Mouse (Mus musculus) thymus, adult 2 months (tissue): ENCODE measurements at regions not wholly inside any gene's neighbourhood (a gene's known extent, or its start where the extent isn't known, plus 50 kb on each side); places are given as distances from the start of the nearest gene placed in this dataset.

Source experiments
- DNase-seq: peaks from one replicate; pipeline ENCODE4 v3.0.0; 2021
- H3K27ac ChIP-seq: fragments of 200-500 bp; 2 replicates; pipeline ENCODE4 v1.5.1; 2012; ENCODE audit warnings: low read length, control low read depth; ENCODE audit not compliant: control insufficient read depth, insufficient read depth
- H3K27me3 ChIP-seq: fragments of 200-500 bp; 2 replicates; pipeline ENCODE4 v1.6.1; 2012; ENCODE audit warnings: mild to moderate bottlenecking, low read length, moderate library complexity, mixed read lengths; ENCODE audit not compliant: control insufficient read depth, insufficient read depth
- H3K36me3 ChIP-seq: fragments of 200-500 bp; 2 replicates; pipeline ENCODE4 v1.6.1; 2012; ENCODE audit warnings: mild to moderate bottlenecking, low read length, moderate library complexity; ENCODE audit not compliant: control insufficient read depth, insufficient read depth
- H3K4me1 ChIP-seq: fragments of 200-500 bp; replicated peaks from 2 replicates; pipeline ENCODE4 v1.6.1; 2012; ENCODE audit warnings: low read length; ENCODE audit not compliant: control insufficient read depth, insufficient read depth
- H3K4me3 ChIP-seq: fragments of 200-500 bp; 2 replicates; pipeline ENCODE4 v1.5.1; 2012; ENCODE audit warnings: mild to moderate bottlenecking, low read length, control low read depth, moderate library complexity; ENCODE audit not compliant: control insufficient read depth, insufficient read depth
- CTCF ChIP-seq: fragments of 200-500 bp; IDR thresholded peaks from 2 replicates; pipeline ENCODE4 v1.5.1; 2012; ENCODE audit warnings: mild to moderate bottlenecking, control low read depth, low read length, moderate library complexity, borderline replicate concordance; ENCODE audit not compliant: control insufficient read depth, poor library complexity, insufficient read depth; ENCODE audit errors: extremely low read depth
- POLR2A ChIP-seq: fragments of 200-500 bp; IDR thresholded peaks from 2 replicates; pipeline ENCODE4 v1.6.1; 2012; ENCODE audit warnings: mild to moderate bottlenecking, low read length, control low read depth, moderate library complexity; ENCODE audit not compliant: control insufficient read depth, poor library complexity, insufficient read depth; ENCODE audit errors: extremely low read depth
- WGBS: fragments of 180-500 bp; shearing (Covaris S2); methylation state at CpG from one replicate; pipeline ENCODE4 v1.1.7; 2018; 5-methylcytosine and 5-hydroxymethylcytosine counted together

DNA sequence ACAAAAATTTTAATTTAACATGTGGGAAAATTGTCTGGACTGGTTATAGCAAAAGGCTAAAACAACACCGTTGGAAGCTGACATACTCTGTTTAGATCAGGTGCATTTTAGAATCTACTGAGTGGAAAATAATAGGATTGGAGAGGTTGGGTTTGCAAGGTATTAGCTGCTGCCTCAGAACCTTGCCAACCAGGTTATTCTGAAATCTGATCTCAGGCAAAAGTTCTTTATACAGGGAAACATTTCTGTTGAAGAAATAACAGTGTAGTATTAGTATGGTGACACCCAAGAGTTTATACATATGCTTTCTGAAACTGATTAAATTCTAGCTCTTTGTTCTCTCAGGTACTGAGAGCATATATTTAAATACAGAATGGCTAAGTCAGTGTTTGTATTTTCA, 113.0 kb upstream of the Gm12728 start:
- no peak overlapping the region for H3K4me3 ChIP-seq
- no peak for TF ChIP-seq POLR2A
- no peak for DNase-seq
- no peak overlapping the region for H3K27ac ChIP-seq
- WGBS, result 83% methylated on average over 1 of the region's 1 CpGs
- H3K36me3 ChIP-seq, result no peaks in the 10 kb centered on the region
- no peaks in the 10 kb centered on the region for H3K27me3 ChIP-seq
- no peaks in the 10 kb centered on the region for H3K4me1 ChIP-seq

DNA sequence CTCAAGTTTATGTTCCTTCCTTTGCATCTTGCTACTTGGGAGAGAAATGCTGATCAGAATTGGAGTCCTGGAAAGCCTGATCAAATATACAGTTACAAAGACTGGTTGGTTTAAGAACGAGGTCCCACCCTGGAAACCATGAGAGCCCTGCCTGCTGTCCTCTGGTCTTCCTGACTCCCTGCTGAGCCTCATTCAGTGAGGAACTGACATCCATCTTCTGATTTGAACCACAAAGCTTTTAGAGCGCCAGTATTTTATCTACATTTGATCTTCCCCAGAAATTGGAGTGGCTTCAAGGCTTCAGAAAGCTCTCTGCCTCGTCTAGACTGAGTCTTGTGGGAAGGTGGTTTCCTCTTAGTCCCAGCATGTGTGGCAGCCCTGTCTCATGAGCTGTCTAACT, 99.0 kb upstream of the Gm12728 start:
- H3K27ac ChIP-seq, result no peak overlapping the region
- no peaks in the 10 kb centered on the region for H3K36me3 ChIP-seq
- no peak overlapping the region for H3K4me3 ChIP-seq
- no peaks in the 10 kb centered on the region for H3K27me3 ChIP-seq
- DNase-seq, result no peak
- no peak for TF ChIP-seq CTCF
- TF ChIP-seq POLR2A, result no peak
- no peaks in the 10 kb centered on the region for H3K4me1 ChIP-seq
- WGBS, result 3% methylated on average over 3 of the region's 3 CpGs

DNA sequence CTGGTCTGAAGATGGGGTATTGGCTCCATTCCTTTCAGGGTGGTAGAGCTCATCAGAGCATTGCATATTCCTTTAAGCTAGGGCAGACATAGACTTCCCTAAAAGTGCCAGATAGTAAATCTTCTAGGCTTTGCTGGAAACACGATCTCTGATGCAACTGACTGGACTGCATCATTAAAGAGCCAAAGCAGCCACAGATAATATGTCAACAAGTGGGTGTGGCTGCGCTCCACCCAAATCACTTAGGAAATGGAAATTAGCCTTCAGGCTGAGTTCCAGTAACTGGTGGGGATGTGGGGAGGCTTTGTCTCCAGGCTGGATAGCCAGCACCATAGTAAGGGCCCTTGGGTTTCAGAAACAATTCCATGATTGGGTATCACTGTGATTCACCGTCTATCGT, 97.3 kb upstream of the Gm12728 start:
- no peak for TF ChIP-seq POLR2A
- no peak for TF ChIP-seq CTCF
- Histone ChIP-seq H3K4me3 (no peak overlapping the region), H3K36me3 (no peaks in the 10 kb centered on the region), H3K27ac (no peak overlapping the region), H3K27me3 (no peaks in the 10 kb centered on the region), H3K4me1 (no peaks in the 10 kb centered on the region)
- 90% methylated on average over 4 of the region's 4 CpGs for WGBS
- DNase-seq, result no peak

DNA sequence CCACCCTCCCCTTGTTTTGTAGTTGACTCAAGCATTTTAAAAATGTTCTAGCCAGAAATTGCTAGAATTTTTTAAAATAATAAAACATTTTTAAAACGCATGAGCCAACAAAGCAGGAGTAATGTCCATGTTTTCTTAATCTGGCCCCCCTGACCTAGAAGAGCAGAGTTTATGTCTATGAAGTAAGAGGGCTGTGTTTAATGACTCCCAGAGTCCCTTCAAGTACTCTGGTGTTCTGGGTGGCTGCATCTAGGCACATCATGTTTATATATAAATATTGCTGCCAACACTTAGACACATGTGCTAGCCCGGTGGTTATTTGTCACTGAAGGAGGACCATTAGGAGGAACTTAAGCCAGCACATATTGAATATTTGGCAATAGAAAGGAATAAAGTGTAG, 93.8 kb upstream of the Gm12728 start:
- no peak for DNase-seq
- 92% methylated on average over 2 of the region's 2 CpGs for WGBS
- Histone ChIP-seq H3K27ac (no peak overlapping the region), H3K4me3 (no peak overlapping the region), H3K36me3 (no peaks in the 10 kb centered on the region), H3K27me3 (no peaks in the 10 kb centered on the region), H3K4me1 (no peaks in the 10 kb centered on the region)
- TF ChIP-seq CTCF (no peak), POLR2A (no peak)

DNA sequence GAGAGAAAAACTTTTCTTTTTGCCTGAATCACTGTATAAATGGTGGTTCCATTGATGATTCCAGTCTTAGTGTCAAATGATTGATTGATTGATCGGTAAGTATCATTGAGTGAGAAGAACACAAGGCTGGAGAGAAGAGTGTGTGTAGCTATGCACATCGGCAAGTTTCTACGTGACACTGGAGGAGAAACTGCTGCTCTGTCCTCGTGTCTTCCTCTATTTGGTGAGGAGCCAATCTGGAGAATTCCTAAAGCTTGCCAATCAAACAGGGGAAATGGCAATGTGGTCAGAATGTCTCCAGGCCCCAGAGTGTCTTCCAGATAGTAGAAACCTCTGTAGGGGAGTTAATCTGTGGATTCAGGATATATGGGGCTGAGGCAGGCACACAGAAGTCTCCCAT, 92.5 kb upstream of the Gm12728 start:
- no peaks in the 10 kb centered on the region for H3K4me1 ChIP-seq
- H3K27me3 ChIP-seq, result no peaks in the 10 kb centered on the region
- 94% methylated on average over 4 of the region's 4 CpGs for WGBS
- no peaks in the 10 kb centered on the region for H3K36me3 ChIP-seq
- DNase-seq, result no peak
- TF ChIP-seq CTCF (no peak), POLR2A (no peak)
- H3K27ac ChIP-seq, result no peak overlapping the region
- H3K4me3 ChIP-seq, result no peak overlapping the region

DNA sequence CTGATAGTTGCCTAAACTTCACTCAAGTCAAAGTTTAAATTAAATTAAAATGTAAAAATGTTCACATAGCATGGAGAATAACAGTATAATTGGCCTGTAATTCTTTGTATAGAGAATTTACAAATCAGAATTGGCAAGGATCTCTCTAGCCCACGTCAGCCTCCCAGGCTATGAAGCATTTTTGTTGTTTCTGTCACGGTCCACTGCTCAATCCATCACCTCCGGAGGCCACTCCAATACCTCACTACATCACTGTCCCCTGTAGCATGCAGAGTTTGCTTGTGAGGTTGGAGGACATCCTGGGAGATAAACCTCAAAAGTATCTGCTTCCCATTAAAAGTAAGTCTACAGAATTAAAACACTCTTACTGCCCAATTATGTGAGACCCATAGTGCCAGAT, 87.6 kb upstream of the Gm12728 start:
- TF ChIP-seq POLR2A, result no peak
- TF ChIP-seq CTCF, result no peak
- 88% methylated on average over 3 of the region's 3 CpGs for WGBS
- H3K27me3 ChIP-seq, result no peaks in the 10 kb centered on the region
- no peak for DNase-seq
- no peaks in the 10 kb centered on the region for H3K36me3 ChIP-seq
- no peak overlapping the region for H3K27ac ChIP-seq
- H3K4me3 ChIP-seq, result no peak overlapping the region
- H3K4me1 ChIP-seq, result no peaks in the 10 kb centered on the region

DNA sequence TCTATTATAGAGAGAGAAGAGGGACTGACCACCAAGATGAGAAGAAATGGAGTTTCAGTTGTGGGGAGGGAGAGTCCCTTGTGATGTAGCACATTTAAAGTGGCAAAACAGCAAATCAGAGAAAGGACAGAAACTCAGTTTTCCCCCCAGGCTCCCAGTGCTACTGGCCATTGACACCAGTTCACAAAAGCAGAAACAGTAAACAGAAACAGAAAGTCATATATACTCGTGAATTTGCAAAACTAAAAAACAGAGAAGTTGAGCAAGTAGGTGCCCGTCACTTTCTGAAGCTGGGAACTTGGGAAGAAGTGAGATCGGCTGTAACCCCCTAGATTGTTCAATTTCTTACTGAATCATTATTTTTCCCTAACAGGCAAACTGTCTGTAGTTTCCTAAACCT, 86.3 kb upstream of the Gm12728 start:
- no peaks in the 10 kb centered on the region for H3K36me3 ChIP-seq
- TF ChIP-seq POLR2A (no peak), CTCF (no peak)
- H3K27me3 ChIP-seq, result no peaks in the 10 kb centered on the region
- 46% methylated on average over 3 of the region's 3 CpGs for WGBS
- DNase-seq, result no peak
- no peaks in the 10 kb centered on the region for H3K4me1 ChIP-seq
- no peak overlapping the region for H3K27ac ChIP-seq
- no peak overlapping the region for H3K4me3 ChIP-seq
